Mouse (Mus musculus): ENCODE measurements around the gene B4galt1. TPM values are rescaled to one million over a fixed set of nuclear protein-coding genes. Genes with fewer than 3 reads are reported as not detected.

The B4galt1 gene
- polyA plus RNA-seq, 1 experiment from 2014 or later, result 46.2 TPM

DNA sequence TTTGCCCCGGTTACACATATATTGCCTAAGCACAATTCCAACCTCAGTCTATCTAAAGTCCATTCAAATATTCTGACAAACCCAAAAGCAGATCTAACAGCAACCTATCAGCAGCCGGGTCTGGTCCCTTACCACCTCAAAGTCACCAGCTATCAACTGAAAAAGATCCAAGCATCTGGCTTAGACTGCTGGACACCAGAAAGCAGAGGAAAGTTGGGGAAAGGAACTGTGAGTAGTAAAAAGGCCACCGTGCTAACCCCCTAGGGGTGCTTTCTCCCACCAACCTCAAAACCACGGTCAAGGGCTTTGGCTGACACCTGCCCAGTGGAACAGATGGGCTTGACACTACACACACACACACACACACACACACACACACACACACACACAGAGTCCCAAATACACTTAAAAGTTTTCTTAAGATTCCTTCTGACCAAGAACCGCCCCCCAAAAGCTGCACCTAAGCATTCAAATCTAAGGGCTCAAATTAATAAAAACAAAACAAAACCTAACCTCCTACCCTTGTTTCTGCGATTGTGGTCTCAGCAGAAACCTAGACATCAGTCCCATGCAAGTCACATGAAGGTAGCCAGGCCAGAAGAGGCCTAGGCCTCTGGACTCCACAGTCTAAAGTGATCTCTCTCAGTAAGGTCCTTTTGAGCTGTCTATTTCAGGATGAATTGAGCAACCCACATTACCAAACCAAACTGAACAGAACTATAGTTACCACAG, 2.6 kb downstream of the B4galt1 start:
- no peaks in the 10 kb centered on the region for H3K9me3 ChIP-seq
- WGBS, result 56% methylated on average over 6 of the region's 6 CpGs

DNA sequence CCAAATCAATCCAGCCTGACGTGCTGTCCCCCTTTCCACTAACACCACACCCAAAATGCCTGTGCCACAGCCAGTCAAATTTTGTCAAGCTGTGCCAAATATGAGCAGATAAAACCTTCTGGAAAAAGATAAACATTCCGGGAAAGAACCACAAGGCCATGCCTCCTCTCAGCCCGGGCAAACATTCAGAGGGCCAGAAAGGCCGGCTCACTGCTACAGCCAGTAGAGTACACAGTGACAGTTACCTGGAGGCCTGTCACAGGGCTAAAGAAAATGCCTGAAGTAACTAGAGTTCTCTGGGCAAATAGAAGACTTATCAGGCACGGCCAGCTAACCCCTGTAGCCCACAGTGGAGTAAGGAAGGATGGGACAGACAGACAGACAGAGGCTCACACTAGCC, 3.2 kb downstream of the B4galt1 start:
- H3K36me3 ChIP-seq, result no peaks in the 10 kb centered on the region
- peak overlapping the region; percentile 97 for H3K4me3 ChIP-seq
- peak overlapping the region; percentile 98 for H3K27ac ChIP-seq (replicated peaks)
- H3K4me2 ChIP-seq, result peak overlapping the region; percentile 91
- H3K27me3 ChIP-seq (replicated peaks), result no peaks in the 10 kb centered on the region
- no peak for ATAC-seq (ENCODE audit: extremely low read depth, insufficient number of reproducible peaks, low FRiP score, low TSS enrichment)
- WGBS, result 10% methylated on average over 5 of the region's 5 CpGs
- H3K9me3 ChIP-seq, result no peaks in the 10 kb centered on the region
- peaks cover 73% of the 10 kb centered on the region for H3K4me1 ChIP-seq
- H3K9ac ChIP-seq, result peak overlapping the region; percentile 100

More for the DNA sequence above, 2.6 kb downstream of the B4galt1 start:
- Histone ChIP-seq H3K4me2 (peak overlapping the region; percentile 91), H3K36me3 (no peaks in the 10 kb centered on the region), H3K27ac (replicated peaks) (peak overlapping the region; percentile 98), H3K27me3 (replicated peaks) (no peaks in the 10 kb centered on the region), H3K9ac (peak overlapping the region; percentile 100), H3K4me1 (peaks cover 67% of the 10 kb centered on the region), H3K4me3 (peak overlapping the region; percentile 97)
- ATAC-seq (ENCODE audit: extremely low read depth, insufficient number of reproducible peaks, low FRiP score, low TSS enrichment), result no peak

GRCm38 (mm10) chr4:40849518-40849917, 4.3 kb downstream of the B4galt1 start:
- Histone ChIP-seq H3K4me1 (peaks cover 78% of the 10 kb centered on the region), H3K9ac (peak overlapping the region; percentile 41; the same call in 1 of the 2 replicates), H3K4me3 (peak overlapping the region; percentile 97), H3K9me3 (no peaks in the 10 kb centered on the region), H3K36me3 (no peaks in the 10 kb centered on the region), H3K27ac (replicated peaks) (peak overlapping the region; percentile 98), H3K4me2 (peak overlapping the region; percentile 91), H3K27me3 (replicated peaks) (no peaks in the 10 kb centered on the region)
- WGBS, result 43% methylated on average over 3 of the region's 3 CpGs
- no peak for ATAC-seq (ENCODE audit: extremely low read depth, insufficient number of reproducible peaks, low FRiP score, low TSS enrichment)

- no peak for ATAC-seq (ENCODE audit: extremely low read depth, insufficient number of reproducible peaks, low FRiP score, low TSS enrichment)
- no peak overlapping the region for H3K4me3 ChIP-seq
- H3K27me3 ChIP-seq (replicated peaks), result no peaks in the 10 kb centered on the region
- 0 out of 2 replicates have a peak overlapping the region, but pooled peaks have one; percentile 39 for H3K4me2 ChIP-seq
- whole genome bisulfite sequencing, result 88% methylated on average over 8 of the region's 8 CpGs
- H3K36me3 ChIP-seq, result no peaks in the 10 kb centered on the region
- peaks cover 88% of the 10 kb centered on the region for H3K4me1 ChIP-seq
- H3K27ac ChIP-seq (replicated peaks), result peak overlapping the region; percentile 96
- no peaks in the 10 kb centered on the region for H3K9me3 ChIP-seq
- no peak overlapping the region for H3K9ac ChIP-seq
These were observed 5.6 kb downstream of the B4galt1 start for GRCm38 (mm10) chr4:40848246-40848645.

GRCm38 (mm10) chr4:40847160-40847559, 6.6 kb downstream of the B4galt1 start:
- no peak for ATAC-seq (ENCODE audit: extremely low read depth, insufficient number of reproducible peaks, low FRiP score, low TSS enrichment)
- 65% methylated on average over 4 of the region's 4 CpGs for WGBS
- peaks cover 99% of the 10 kb centered on the region for H3K4me1 ChIP-seq
- H3K9me3 ChIP-seq, result no peaks in the 10 kb centered on the region
- H3K27me3 ChIP-seq (replicated peaks), result no peaks in the 10 kb centered on the region
- no peak overlapping the region for H3K4me3 ChIP-seq
- no peaks in the 10 kb centered on the region for H3K36me3 ChIP-seq
- peak overlapping the region; percentile 57 for H3K9ac ChIP-seq
- peak overlapping the region; percentile 96 for H3K27ac ChIP-seq (replicated peaks)
- peak overlapping the region; percentile 39 for H3K4me2 ChIP-seq

DNA sequence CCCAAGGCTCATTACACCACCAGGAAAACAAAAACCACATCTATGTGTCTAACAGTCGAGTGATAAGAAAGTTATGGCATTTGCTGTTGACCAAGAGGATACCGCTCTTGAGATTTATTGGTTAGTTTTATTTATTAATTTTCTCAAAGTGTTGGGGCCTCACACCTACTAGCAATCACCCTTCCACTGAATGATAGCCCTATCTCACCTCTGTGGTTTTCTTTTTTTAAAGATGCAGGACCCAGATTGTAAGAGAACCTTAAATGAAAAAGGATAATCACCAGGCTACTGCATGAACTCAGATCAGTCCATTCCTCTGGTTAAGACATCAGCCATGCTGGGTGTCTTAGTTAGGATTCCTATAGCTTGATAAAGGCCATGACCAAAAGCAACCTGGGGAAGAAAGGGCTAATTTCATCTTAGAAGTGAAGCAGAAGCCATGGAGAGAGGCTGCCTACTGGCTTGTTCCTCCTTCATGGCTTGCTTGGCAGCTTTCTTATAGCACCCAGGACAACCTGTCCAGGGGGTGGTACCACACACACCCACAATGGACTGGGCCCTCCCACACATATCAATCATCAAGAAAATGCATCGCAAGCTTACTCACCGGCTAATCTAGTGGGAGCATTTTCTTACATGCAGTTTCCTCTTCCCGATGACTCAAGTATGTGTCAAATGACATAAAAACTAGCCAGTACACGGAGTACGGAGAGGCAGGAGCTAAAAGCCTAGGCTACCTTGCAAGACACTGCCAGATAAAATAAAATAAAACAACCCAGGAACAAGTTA, 7.5 kb downstream of the B4galt1 start:
- WGBS, result 30% methylated on average over 7 of the region's 7 CpGs
- Histone ChIP-seq H3K4me3 (0 out of 2 replicates have a peak overlapping the region, but pooled peaks have one; percentile 8), H3K4me1 (peaks cover 99% of the 10 kb centered on the region), H3K36me3 (no peaks in the 10 kb centered on the region), H3K9ac (peak overlapping the region; percentile 59), H3K9me3 (no peaks in the 10 kb centered on the region), H3K27ac (replicated peaks) (peak overlapping the region; percentile 96), H3K27me3 (replicated peaks) (no peaks in the 10 kb centered on the region), H3K4me2 (peak overlapping the region; percentile 50)
- ATAC-seq (ENCODE audit: extremely low read depth, insufficient number of reproducible peaks, low FRiP score, low TSS enrichment), result no peak

DNA sequence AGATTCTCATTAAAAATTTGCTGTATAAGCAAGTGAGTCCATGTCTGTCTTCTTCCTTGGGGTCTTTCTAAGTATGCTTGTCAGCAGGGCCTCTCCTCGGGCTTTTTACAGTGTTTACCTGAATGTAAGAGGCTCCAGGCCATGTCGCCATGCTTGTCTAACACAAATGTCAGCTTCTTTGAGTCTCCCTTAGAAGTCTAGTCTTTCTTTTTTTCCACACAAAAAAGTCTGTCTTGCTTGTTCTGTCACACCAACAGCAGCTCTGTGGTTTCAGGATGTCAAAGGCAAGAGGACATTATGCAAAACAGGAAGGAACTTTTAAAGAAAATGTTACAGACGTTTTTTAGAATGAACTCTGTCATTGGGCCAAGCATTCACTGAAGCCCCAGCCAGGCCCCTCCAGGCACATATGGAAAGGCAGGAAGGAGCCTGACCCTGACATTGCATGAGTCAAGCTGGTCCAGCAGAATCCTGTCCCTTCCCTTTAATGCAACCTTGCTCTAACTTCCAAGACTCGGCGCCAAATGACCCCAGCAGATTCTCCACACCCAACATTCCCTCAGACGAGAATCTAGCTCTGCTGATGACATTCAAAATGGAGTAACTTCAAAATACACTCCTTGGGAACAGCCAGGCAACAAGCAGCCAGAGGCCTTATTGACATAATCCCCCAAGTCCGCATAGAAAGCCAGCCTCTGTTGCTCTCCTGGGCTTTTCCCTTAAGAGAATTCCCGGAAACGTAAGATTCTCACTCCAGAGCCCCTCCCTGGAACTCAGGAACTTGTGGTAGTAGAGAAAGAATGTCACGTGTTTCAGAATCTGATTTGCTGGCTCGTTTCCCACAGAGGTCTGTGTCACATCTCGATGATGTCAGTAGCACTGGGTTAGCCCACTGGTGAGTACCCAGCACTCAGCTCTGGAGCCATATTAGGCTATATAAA, 8.7 kb downstream of the B4galt1 start:
- WGBS, result 27% methylated on average over 12 of the region's 12 CpGs
- no peak for ATAC-seq (ENCODE audit: extremely low read depth, insufficient number of reproducible peaks, low FRiP score, low TSS enrichment)
- Histone ChIP-seq H3K36me3 (no peaks in the 10 kb centered on the region), H3K9ac (peak overlapping the region; percentile 74; the same call in 1 of the 2 replicates), H3K27ac (replicated peaks) (peak overlapping the region; percentile 96), H3K4me3 (no peak overlapping the region), H3K9me3 (no peaks in the 10 kb centered on the region), H3K27me3 (replicated peaks) (no peaks in the 10 kb centered on the region), H3K4me1 (peaks cover 99% of the 10 kb centered on the region), H3K4me2 (peak overlapping the region; percentile 50)

GRCm38 (mm10) chr4:40844251-40844721, 9.5 kb downstream of the B4galt1 start:
- Histone ChIP-seq H3K9me3 (no peaks in the 10 kb centered on the region), H3K9ac (peak overlapping the region; percentile 74), H3K4me1 (peaks cover 99% of the 10 kb centered on the region), H3K36me3 (no peaks in the 10 kb centered on the region), H3K4me2 (peak overlapping the region; percentile 50), H3K4me3 (no peak overlapping the region), H3K27me3 (replicated peaks) (no peaks in the 10 kb centered on the region), H3K27ac (replicated peaks) (peak overlapping the region; percentile 96)
- 9% methylated on average over 5 of the region's 5 CpGs for WGBS
- ATAC-seq (ENCODE audit: extremely low read depth, insufficient number of reproducible peaks, low FRiP score, low TSS enrichment), result no peak; the same call in 1 of the 2 replicates

DNA sequence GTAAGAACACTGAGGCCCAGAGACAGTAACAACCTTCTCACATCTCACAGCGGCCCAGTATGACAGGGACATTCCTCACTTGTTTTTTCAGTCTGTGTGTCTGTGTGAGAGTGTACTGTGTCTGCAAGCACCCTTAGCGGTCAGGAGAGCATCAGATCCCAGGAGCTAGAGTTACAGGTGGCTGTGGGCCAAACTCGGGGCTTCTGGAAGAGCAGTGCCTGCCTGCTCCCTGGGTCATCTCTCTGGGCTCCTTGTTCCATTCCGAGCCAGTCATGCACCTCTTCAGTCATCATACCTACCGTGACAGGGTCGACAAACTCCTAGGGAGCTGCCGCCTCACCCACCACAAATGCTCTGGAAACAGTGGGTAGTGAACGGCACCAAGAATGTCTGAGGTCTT, 10.1 kb downstream of the B4galt1 start:
- no peak for ATAC-seq (ENCODE audit: extremely low read depth, insufficient number of reproducible peaks, low FRiP score, low TSS enrichment)
- H3K4me3 ChIP-seq, result 0 out of 2 replicates have a peak overlapping the region, but pooled peaks have one; percentile 8

GRCm38 (mm10) chr4:40840448-40840847, 13.4 kb downstream of the B4galt1 start:
- whole genome bisulfite sequencing, result 43% methylated on average over 2 of the region's 2 CpGs
- Histone ChIP-seq H3K4me1 (peaks cover 97% of the 10 kb centered on the region), H3K9me3 (no peaks in the 10 kb centered on the region), H3K27ac (replicated peaks) (peak overlapping the region; percentile 93), H3K9ac (no peak overlapping the region), H3K4me3 (no peak overlapping the region), H3K4me2 (no peak overlapping the region), H3K36me3 (no peaks in the 10 kb centered on the region), H3K27me3 (replicated peaks) (no peaks in the 10 kb centered on the region)
- ATAC-seq (ENCODE audit: extremely low read depth, insufficient number of reproducible peaks, low FRiP score, low TSS enrichment), result no peak

More for the DNA sequence above, 10.1 kb downstream of the B4galt1 start:
- Histone ChIP-seq H3K9me3 (no peaks in the 10 kb centered on the region), H3K27ac (replicated peaks) (peak overlapping the region; percentile 96), H3K4me1 (peaks cover 99% of the 10 kb centered on the region), H3K27me3 (replicated peaks) (no peaks in the 10 kb centered on the region), H3K4me2 (peak overlapping the region; percentile 50), H3K9ac (peak overlapping the region; percentile 74), H3K36me3 (no peaks in the 10 kb centered on the region)
- 34% methylated on average over 8 of the region's 8 CpGs for WGBS

Data from heart, embryonic 13.5 days (tissue).